Mouse (Mus musculus): ENCODE results near the gene Cfi. TPM values are rescaled to one million over a fixed set of nuclear protein-coding genes. Genes with fewer than 3 reads are reported as not detected.

Gene Cfi
- polyA plus RNA-seq, 2 experiments from 2014 or later = not detected

Other genes with a start within 250 kb of the Cfi start
- gene Egf, start 80.6 kb upstream of the Cfi start, polyA plus RNA-seq (2017; shearing (Covaris generic)) = 1 to 10 TPM; 1.9 to 3.8 TPM
- not detected for gene Lrit3, start 31.9 kb upstream of the Cfi start, polyA plus RNA-seq (2017; shearing (Covaris generic))
- gene Rrh, start 13.3 kb upstream of the Cfi start, polyA plus RNA-seq (2017; shearing (Covaris generic)) = under 1 TPM in 1 of 2 experiments, not detected in 1; 0.32 TPM
- gene Gar1, start 4.5 kb upstream of the Cfi start, polyA plus RNA-seq (2017; shearing (Covaris generic)) = 10 to 100 TPM in 1 of 2 experiments, 1 to 10 TPM in 1; 8.9 to 13.8 TPM
- gene Pla2g12a, start 42.7 kb downstream of the Cfi start, polyA plus RNA-seq (2017; shearing (Covaris generic)) = 1 to 10 TPM; 1.4 to 2.4 TPM
- gene Casp6, start 65.5 kb downstream of the Cfi start, polyA plus RNA-seq (2017; shearing (Covaris generic)) = 10 to 100 TPM; 61.7 to 71.8 TPM
- 10 to 100 TPM; 23.8 to 24.6 TPM for gene Mcub, start 134.3 kb downstream of the Cfi start, polyA plus RNA-seq (2017; shearing (Covaris generic))
- gene Sec24b, start 225.7 kb downstream of the Cfi start, polyA plus RNA-seq (2017; shearing (Covaris generic)) = 10 to 100 TPM; 25.2 to 26.6 TPM